Mouse (Mus musculus) ES-E14 (cell line): Measurements from ENCODE around the gene Pabpc4. TPM values are rescaled to one million over a fixed set of nuclear protein-coding genes. Genes with fewer than 3 reads are reported as not detected.

Experiments used
- DNase-seq: peaks from one replicate; pipeline ENCODE4 v3.0.0-alpha.2; 2013; ENCODE audit warnings: low read depth, low spot score
- H3K27ac ChIP-seq: 2 replicates; pipeline ENCODE4 v1.5.1; 2012; ENCODE audit warnings: low read depth, mild to moderate bottlenecking, low read length, moderate library complexity, mixed read lengths; ENCODE audit not compliant: poor library complexity, insufficient read depth, severe bottlenecking
- H3K36me3 ChIP-seq: 2 replicates; pipeline ENCODE4 v1.6.1; 2012; ENCODE audit warnings: mild to moderate bottlenecking, low read length, moderate library complexity, mixed read lengths; ENCODE audit not compliant: control insufficient read depth, poor library complexity, insufficient read depth, severe bottlenecking
- H3K4me1 ChIP-seq, 2 experiments: fragments of 150-350 bp in 1 of 2; sonication (generic) in 1 of 2; 2 replicates each; pipeline ENCODE4 v1.6.1; 2012; ENCODE audit warnings: low read length in 2 of 2, mild to moderate bottlenecking in 1 of 2, mixed read lengths in 1 of 2; ENCODE audit not compliant: control insufficient read depth in 2 of 2, insufficient read depth in 2 of 2, poor library complexity in 1 of 2
- H3K4me3 ChIP-seq, 2 experiments: fragments of 150-350 bp in 1 of 2; sonication (generic) in 1 of 2; 2 replicates each; pipeline ENCODE4 v1.5.1; 2012; ENCODE audit warnings: low read length in 2 of 2, low read depth in 1 of 2, mild to moderate bottlenecking in 1 of 2, mixed read lengths in 1 of 2; ENCODE audit not compliant: insufficient read depth in 1 of 2, poor library complexity in 1 of 2, severe bottlenecking in 1 of 2
- H3K9ac ChIP-seq: 2 replicates; pipeline ENCODE4 v1.6.1; 2012; ENCODE audit warnings: low read depth, mild to moderate bottlenecking, low read length, mixed read lengths; ENCODE audit not compliant: poor library complexity, insufficient read depth, severe bottlenecking
- H3K9me3 ChIP-seq: fragments of 150-350 bp; sonication (generic); 2 replicates; pipeline ENCODE4 v1.6.1; 2012; ENCODE audit warnings: low read depth, mild to moderate bottlenecking, low read length; ENCODE audit not compliant: control insufficient read depth, insufficient read depth
- CHD2 ChIP-seq: IDR thresholded peaks from 2 replicates; pipeline ENCODE4 v1.6.1; 2014; ENCODE audit warnings: mild to moderate bottlenecking, low read depth, low read length, inconsistent platforms
- HCFC1 ChIP-seq: IDR thresholded peaks from 2 replicates; pipeline ENCODE4 v1.6.1; 2012; ENCODE audit warnings: low read length, inconsistent platforms, borderline replicate concordance; ENCODE audit not compliant: insufficient read depth
- MAFK ChIP-seq: IDR thresholded peaks from 2 replicates; pipeline ENCODE4 v1.6.1; 2014; ENCODE audit warnings: mild to moderate bottlenecking, low read depth, low read length, inconsistent platforms; ENCODE audit not compliant: insufficient read depth
- ZC3H11A ChIP-seq: IDR thresholded peaks from 2 replicates; pipeline ENCODE4 v1.6.1; 2012; ENCODE audit warnings: low read depth, mild to moderate bottlenecking, inconsistent platforms, low read length, borderline replicate concordance
- ZNF384 ChIP-seq: IDR thresholded peaks from 2 replicates; pipeline ENCODE4 v1.6.1; 2012; ENCODE audit warnings: low read depth, low read length, inconsistent platforms
- in situ Hi-C, 2 experiments: fragments of 600-800 bp; cut with MboI; formaldehyde crosslinking; loops; one replicate each; pipeline ENCODE4 v1.15.1; 2025; ENCODE audit warnings: low sequenced_read_pairs in 2 of 2, inconsistent platforms in 1 of 2; ENCODE audit not compliant: unreplicated experiment in 2 of 2
- total RNA-seq: library from RNA; depleted of rRNA; stranded (reverse); fragments of 300-350 nt; gene quantifications from 2 replicates; pipeline ENCODE4 v1.2.3, GENCODE M21; 2012

Gene Pabpc4
- total RNA-seq, 1 experiment, result 246 TPM

DNA sequence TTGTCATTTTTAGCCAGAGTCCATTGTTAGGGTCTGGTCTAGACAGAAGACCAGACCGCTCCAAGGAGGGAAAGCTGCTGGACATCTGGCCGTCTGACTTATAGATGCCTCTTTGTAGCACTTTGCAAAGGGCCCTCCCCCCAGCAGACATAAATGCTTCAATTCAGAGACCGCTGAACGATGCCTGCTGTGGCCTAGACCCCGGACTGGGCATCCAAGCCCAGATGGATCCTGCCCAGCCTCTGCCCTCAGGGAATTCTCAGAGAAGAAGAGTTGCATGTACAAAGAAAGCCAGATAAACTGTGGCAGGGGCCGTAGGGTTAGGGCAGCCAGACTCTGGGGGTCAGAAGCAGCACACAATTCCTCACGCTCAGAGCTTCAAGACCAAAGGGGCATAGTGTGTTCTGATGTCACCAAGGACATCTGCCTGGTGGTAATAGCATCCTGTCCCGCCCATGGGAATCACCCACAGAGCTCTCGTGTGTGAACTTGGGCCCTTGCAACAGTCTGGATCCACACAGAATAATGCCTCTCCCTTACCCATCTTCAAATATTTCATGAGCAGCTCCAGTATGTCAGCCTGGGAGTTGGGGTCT, 26.2 kb upstream of the Pabpc4 start:
- Histone ChIP-seq H3K4me1 (peaks cover 0 to 5% of the 10 kb centered on the region in 2 experiments; a peak in 1 of 4 replicates), H3K4me3 (no peak overlapping the region), H3K27ac (no peak overlapping the region), H3K36me3 (no peaks in the 10 kb centered on the region), H3K9me3 (no peaks in the 10 kb centered on the region), H3K9ac (no peak overlapping the region)
- TF ChIP-seq MAFK, result no peak
- TF ChIP-seq CHD2, result no peak
- TF ChIP-seq HCFC1, result no peak
- TF ChIP-seq ZC3H11A, result no peak
- no peak for TF ChIP-seq ZNF384
- in situ Hi-C loops, result no loop called here
- no peak for DNase-seq

DNA sequence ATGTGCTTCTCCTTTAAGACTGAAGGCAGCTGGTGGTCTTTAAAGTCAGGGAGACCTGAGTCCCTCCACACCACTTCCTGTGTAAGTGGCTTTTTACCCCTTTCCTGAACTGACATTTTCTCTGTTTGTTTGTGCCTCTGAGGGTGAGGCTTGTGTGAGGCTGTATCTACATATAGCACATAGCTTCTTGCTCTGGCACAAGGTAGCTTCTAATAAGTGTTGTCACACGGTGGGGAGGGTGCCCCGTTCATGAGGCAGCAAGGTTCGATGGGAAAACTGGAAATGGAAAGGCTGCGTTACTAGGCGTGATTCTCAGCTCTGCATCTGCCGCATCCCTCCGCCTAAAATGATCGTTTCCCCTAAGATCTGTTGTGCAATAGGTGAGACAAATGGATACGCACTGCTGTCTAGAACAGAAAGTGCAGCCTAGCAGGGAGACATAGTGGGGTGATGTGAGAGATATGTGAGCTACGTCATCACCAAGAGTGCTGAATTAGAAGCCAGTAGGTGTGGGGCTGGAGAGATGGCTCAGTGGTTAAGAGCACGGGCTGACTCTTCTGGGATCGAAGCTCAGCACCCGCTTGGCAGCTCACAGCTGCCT, 25.6 kb upstream of the Pabpc4 start:
- no peak overlapping the region for H3K9ac ChIP-seq
- H3K9me3 ChIP-seq, result no peaks in the 10 kb centered on the region
- in situ Hi-C loops, result no loop called here
- TF ChIP-seq HCFC1, result no peak
- no peak for TF ChIP-seq ZC3H11A
- no peak for TF ChIP-seq MAFK
- no peak for TF ChIP-seq ZNF384
- TF ChIP-seq CHD2, result no peak
- no peak overlapping the region for H3K27ac ChIP-seq
- peaks cover 0 to 5% of the 10 kb centered on the region in 2 experiments; a peak in 1 of 4 replicates for H3K4me1 ChIP-seq
- H3K4me3 ChIP-seq, result no peak overlapping the region
- DNase-seq, result no peak
- no peaks in the 10 kb centered on the region for H3K36me3 ChIP-seq

DNA sequence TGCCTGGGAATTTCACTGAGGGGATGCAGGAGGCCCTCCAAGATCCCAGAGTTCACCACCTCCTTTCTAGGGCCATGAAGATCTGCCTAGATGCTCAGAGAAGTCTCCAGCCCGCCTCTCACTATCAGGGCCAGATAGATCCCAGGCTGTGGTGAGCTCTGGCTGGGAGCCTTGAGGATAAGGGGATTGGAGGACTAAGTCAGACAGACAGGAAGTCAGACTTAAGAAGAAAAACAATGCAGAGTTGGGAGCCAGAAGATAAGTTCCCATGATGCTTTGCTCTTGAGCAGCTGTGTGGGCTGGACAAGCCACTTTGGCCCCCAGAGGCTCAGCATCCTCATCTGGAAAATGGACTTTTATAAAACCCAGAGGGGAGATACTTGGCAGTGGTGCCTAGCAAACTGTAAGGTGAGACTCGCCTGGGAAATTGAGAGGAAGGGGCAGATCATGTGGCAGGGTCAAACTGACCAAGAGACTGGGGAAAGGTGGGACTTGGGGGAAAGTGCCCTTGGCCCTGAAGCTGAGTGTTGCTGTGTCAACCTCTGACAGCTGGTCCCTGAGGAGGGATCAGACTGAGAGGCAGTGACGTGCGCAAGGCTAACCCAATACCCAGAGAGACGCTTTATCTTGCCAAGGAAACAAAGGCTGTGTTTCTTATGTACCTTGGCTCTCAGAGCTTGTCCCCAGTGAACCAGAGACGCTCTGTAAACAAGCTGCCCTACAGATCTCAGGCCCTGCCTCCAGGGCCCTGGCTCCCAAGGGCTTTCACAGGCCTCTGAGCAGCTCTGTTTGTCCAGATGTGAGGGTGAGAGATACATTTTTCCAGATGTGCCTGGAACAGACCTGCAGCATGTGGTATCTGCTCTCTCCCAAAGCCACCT, 24.5 kb upstream of the Pabpc4 start:
- no peak for TF ChIP-seq HCFC1
- peaks cover 0 to 3% of the 10 kb centered on the region in 2 experiments; a peak in 1 of 4 replicates for H3K4me1 ChIP-seq
- no peak for DNase-seq

DNA sequence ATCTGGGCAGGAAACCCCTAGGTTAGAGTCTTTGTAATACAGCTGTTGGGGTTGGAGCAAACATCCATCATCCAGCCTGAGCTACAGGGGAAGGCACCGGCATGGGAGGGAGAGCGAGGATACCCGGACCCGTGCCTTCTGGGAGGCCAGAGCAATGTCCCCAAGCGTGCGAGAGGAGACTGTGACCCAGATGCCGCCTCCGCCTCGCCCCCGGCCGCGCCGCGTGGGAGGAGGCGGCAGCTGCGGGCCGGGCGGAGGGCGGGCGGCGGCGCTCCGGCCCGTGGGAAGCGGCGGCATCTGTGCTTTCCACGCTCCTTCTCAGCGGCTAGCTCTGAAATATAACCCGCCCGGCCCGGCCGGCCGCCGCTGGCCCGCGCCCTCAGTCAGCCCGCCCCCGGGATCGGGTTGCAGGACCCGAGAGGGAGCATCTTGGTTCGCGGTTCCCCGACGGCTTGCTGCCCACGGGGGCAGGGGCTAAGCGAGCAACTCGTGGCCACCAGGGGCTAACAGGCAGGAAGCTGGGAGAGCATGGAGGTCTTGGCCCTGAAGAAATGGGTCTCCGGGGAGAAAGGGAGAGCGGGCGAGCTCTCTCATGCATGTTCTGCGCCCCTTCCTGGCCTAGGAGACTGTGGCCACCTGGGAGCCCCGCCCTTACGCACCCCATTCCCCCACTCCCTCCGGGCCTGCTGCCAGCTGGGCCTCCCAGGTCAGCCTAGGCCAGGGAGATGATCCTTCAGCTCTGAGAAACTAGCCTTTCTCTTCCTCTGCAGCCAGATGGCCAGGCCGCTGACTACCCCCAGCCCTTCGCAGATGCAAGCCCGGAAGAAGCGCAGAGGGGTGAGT, 22.6 kb upstream of the Pabpc4 start:
- Histone ChIP-seq H3K4me3 (peak overlapping the region; percentile 53 to 60), H3K27ac (no peak overlapping the region), H3K36me3 (no peaks in the 10 kb centered on the region), H3K9ac (peak overlapping the region; percentile 48; the same call in 1 of the 2 replicates), H3K9me3 (no peaks in the 10 kb centered on the region), H3K4me1 (no peaks in the 10 kb centered on the region)
- in situ Hi-C loops, result no loop called here
- DNase-seq, result no peak
- TF ChIP-seq ZNF384 (no peak), ZC3H11A (no peak), CHD2 (no peak), HCFC1 (no peak), MAFK (no peak)

More for the DNA sequence above, 24.5 kb upstream of the Pabpc4 start:
- in situ Hi-C loops, result no loop called here
- H3K9me3 ChIP-seq, result no peaks in the 10 kb centered on the region
- H3K36me3 ChIP-seq, result no peaks in the 10 kb centered on the region
- no peak overlapping the region for H3K4me3 ChIP-seq
- H3K9ac ChIP-seq, result no peak overlapping the region
- no peak overlapping the region for H3K27ac ChIP-seq
